Mouse (Mus musculus) neural tube, embryonic 13.5 days (tissue): ENCODE data around the gene Asphd2. TPM values are rescaled to one million over a fixed set of nuclear protein-coding genes. Genes with fewer than 3 reads are reported as not detected.
A peak's percentile ranks its signal among the peaks of the same experiment; 100 is the strongest.

Source experiments
- ATAC-seq: fragments of 200-750 bp; cut with Nextera tagmentation; 2 replicates; pipeline ENCODE4 v1.8.0; 2017; ENCODE audit warnings: low read depth, mild to moderate bottlenecking, moderate TSS enrichment, moderate library complexity
- H3K27ac ChIP-seq: fragments of 300-500 bp; sonication (generic); replicated peaks from 2 replicates; pipeline ENCODE4 v1.5.1; 2015; ENCODE audit warnings: moderate library complexity, mild to moderate bottlenecking, inconsistent platforms
- H3K27me3 ChIP-seq: fragments of 300-500 bp; sonication (generic); 2 replicates; pipeline ENCODE4 v1.6.1; 2015; ENCODE audit warnings: mild to moderate bottlenecking, inconsistent platforms
- H3K36me3 ChIP-seq: fragments of 300-500 bp; sonication (generic); 2 replicates; pipeline ENCODE4 v1.6.1; 2015; ENCODE audit warnings: mild to moderate bottlenecking, inconsistent platforms
- H3K4me1 ChIP-seq: fragments of 300-500 bp; sonication (generic); replicated peaks from 2 replicates; pipeline ENCODE4 v1.6.1; 2015; ENCODE audit warnings: inconsistent platforms
- H3K4me2 ChIP-seq: fragments of 300-500 bp; sonication (generic); 2 replicates; pipeline ENCODE4 v1.6.1; 2015; ENCODE audit warnings: inconsistent platforms, mild to moderate bottlenecking, moderate library complexity
- H3K4me3 ChIP-seq: fragments of 300-500 bp; sonication (generic); 2 replicates; pipeline ENCODE4 v1.5.1; 2015; ENCODE audit warnings: mild to moderate bottlenecking, inconsistent platforms
- H3K9ac ChIP-seq: fragments of 300-500 bp; sonication (generic); 2 replicates; pipeline ENCODE4 v1.6.1; 2015; ENCODE audit warnings: moderate library complexity, mild to moderate bottlenecking, inconsistent platforms
- H3K9me3 ChIP-seq: fragments of 300-500 bp; sonication (generic); 2 replicates; pipeline ENCODE4 v1.6.1; 2016; ENCODE audit warnings: inconsistent platforms
- WGBS: fragments of 180-500 bp; shearing (Covaris S2); methylation state at CpG from one replicate; pipeline ENCODE4 v1.1.7; 2015; 5-methylcytosine and 5-hydroxymethylcytosine counted together
- polyA plus RNA-seq: library from polyadenylated mRNA; unstranded; fragments of >200 nt; fragmentation: Nextera tagmentation; extraction: Ambion mirVana; gene quantifications from 2 replicates; pipeline ENCODE4 v1.2.1, GENCODE M21; 2015

Asphd2 gene
- polyA plus RNA-seq, 1 experiment from 2014 or later, result 69.6 TPM

DNA sequence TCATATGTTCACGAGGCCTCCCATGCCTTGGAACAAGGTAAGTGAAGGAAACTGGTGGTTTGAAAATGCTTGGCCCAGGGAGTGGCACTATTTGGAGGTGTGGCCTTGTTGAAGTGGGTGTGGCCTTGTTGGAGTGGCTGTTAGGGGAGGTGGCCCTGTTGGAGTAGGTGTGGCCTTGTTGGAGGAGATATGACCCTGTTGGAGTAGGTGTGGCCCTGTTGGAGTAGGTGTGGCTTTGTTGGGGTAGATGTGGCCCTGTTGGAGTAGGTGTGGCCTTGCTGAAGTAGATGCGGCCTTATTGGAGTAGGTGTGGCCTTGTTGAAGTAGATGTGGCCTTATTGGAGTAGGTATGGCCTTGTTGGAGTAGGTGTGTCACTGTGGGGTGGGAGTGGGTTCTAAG lies 8.7 kb downstream of the Asphd2 start:
- H3K9ac ChIP-seq, result no peak overlapping the region
- ATAC-seq, result no peak
- no peak overlapping the region for H3K4me3 ChIP-seq
- H3K9me3 ChIP-seq, result no peaks in the 10 kb centered on the region
- H3K27ac ChIP-seq, result no peak overlapping the region
- H3K4me1 ChIP-seq, result peaks cover 34% of the 10 kb centered on the region
- no peaks in the 10 kb centered on the region for H3K27me3 ChIP-seq
- no peak overlapping the region for H3K4me2 ChIP-seq
- WGBS, result 91% methylated on average over 2 of the region's 2 CpGs
- H3K36me3 ChIP-seq, result peaks cover 68% of the 10 kb centered on the region

DNA sequence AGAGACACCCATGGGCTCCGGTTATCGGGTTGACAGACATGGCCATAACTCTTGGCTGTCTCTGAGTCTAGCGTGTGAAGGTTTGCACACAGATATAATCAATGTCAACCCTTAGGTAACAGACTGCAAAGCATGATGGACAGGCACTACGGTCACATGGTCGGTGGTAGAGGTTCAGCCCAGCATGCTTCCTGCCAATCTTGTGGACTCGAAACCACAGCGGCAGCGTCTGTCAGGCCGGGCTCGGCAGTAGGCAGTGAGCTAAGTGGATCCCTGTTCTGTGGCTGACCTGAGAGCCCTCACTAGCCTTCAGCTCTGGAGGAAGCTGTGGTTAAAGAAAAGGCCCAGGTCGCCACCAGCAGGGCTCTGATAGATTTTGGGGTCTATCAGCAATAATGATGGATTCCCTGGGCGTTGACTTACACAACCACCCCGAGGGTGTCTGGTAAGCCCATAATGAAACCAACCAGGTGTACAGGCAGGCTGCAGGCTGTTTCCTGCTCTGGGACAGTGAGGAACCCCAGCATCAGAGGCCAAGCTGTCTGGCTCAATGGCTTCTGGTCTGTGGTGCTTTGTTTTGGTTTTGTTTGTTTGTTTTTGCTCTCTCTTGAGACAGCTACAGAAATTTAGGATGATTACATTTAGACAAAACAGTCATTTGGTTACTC lies 9.7 kb downstream of the Asphd2 start:
- H3K9me3 ChIP-seq, result no peaks in the 10 kb centered on the region
- 93% methylated on average over 13 of the region's 13 CpGs for WGBS

DNA sequence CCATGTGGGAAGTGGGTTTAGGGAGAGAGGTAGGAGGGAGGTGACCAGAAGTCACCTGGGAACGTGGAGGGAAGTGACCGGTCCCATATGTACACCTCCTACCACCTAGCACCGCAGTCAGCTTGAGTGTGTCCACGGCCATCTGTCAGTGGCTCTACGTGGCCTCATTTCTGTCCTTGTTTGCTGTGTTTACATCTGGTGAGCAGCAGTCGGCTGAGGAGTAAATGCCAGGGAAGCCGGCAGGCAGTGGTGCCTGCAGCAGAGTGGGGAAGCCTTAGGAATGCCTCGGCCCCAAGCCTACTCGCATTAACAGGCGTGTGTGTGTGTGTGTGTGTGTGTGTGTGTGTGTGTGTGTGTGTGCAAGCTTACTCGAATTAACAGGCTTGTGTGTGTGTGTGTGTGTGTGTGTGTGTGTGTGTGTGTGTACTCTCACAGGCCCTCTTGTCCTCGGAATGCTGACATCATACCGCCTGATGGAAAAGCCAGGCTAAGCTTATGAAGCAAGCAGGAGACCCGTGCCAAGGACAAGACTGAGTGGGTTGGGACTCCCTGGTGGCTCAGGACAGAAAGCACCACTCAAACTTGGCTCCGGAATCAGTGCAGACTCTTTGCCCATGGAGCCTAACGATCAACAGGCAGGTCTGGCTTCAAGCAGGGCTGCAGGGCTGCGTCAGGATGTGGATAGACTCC lies 11.9 kb downstream of the Asphd2 start:
- H3K4me3 ChIP-seq, result no peak overlapping the region
- H3K4me2 ChIP-seq, result no peak overlapping the region
- H3K9me3 ChIP-seq, result no peaks in the 10 kb centered on the region
- H3K4me1 ChIP-seq, result 0 out of 2 replicates have a peak, but pooled peaks cover 10% of the 10 kb centered on the region
- peaks cover 69% of the 10 kb centered on the region for H3K36me3 ChIP-seq
- ATAC-seq, result no peak
- no peak overlapping the region for H3K9ac ChIP-seq
- WGBS, result 70% methylated on average over 17 of the region's 17 CpGs
- no peaks in the 10 kb centered on the region for H3K27me3 ChIP-seq
- H3K27ac ChIP-seq, result peak overlapping the region; percentile 53; the same call in 1 of the 2 replicates

More for the DNA sequence above, 9.7 kb downstream of the Asphd2 start:
- Histone ChIP-seq H3K4me3 (no peak overlapping the region), H3K4me2 (no peak overlapping the region), H3K4me1 (peaks cover 25% of the 10 kb centered on the region), H3K27ac (no peak overlapping the region), H3K36me3 (peaks cover 63% of the 10 kb centered on the region), H3K9ac (no peak overlapping the region), H3K27me3 (no peaks in the 10 kb centered on the region)
- no peak for ATAC-seq

DNA sequence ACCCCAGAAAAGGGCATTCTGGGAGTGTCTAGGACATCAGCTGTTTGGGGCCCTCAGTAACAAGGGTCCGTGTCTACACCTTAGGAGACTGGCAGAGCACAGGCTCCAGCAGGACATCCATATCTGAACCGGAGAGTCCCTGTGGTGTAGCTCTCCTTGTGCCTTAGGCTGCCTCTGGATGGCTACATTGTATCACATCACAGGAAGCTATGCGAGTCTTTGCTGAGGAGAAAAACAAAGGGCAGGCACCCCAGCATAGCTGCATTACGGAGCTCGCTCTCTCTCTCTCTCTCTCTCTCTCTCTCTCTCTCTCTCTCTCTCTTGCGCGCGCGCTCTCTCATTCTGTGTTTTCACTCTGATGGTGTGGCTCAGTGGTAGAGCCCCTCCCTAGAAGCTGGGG lies 12.6 kb downstream of the Asphd2 start:
- no peak for ATAC-seq
- Histone ChIP-seq H3K4me1 (0 out of 2 replicates have a peak, but pooled peaks cover 10% of the 10 kb centered on the region), H3K36me3 (peaks cover 67% of the 10 kb centered on the region)

DNA sequence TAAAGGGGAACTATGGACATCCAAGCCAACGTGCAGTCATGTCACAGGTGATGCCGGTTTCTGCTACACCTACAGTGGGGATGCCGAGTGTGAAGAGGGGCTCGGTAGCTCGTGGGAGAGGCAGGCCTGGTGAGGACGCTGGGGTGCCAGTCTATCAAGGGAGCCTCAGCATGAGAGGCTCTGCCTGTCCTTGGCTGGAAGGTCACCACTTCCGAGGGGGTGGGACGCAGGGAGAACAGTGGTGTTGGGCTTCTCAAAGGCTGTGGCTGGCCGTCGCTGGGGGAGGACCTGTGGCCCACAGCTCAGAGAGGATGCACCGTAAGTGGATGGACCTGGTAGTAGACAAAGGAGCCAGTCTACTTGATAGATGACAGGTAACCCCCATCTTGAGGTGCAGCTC lies 13.5 kb downstream of the Asphd2 start:
- H3K36me3 ChIP-seq, result peaks cover 61% of the 10 kb centered on the region
- ATAC-seq, result no peak

More for the DNA sequence above, 12.6 kb downstream of the Asphd2 start:
- Histone ChIP-seq H3K27me3 (no peaks in the 10 kb centered on the region), H3K4me2 (no peak overlapping the region), H3K27ac (peak overlapping the region; percentile 53), H3K9ac (0 out of 2 replicates have a peak overlapping the region, but pooled peaks have one; percentile 23), H3K4me3 (no peak overlapping the region), H3K9me3 (no peaks in the 10 kb centered on the region)
- 55% methylated on average over 5 of the region's 9 CpGs for WGBS

DNA sequence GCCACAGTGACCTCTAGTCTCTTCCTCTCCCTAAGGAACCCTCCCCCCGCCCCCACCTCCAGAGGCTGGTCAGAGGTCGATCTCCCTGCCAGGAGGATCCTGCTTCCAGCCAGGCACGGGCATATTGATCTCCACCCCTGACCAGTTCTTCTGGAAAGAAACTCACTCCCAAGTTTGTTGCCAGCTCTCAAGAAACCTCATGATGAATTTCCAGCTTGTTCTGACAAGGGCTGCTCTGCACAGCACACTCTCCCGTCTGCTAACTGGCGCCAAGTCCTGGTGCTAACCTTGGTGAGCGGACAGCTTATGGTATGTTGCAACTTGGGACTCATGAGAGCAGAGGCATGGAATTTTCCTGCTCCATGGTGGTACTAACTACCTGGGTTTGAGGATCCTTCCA lies 15.9 kb downstream of the Asphd2 start:
- 0 out of 2 replicates have a peak, but pooled peaks cover 10% of the 10 kb centered on the region for H3K4me1 ChIP-seq
- no peak overlapping the region for H3K9ac ChIP-seq
- no peak for ATAC-seq
- 87% methylated on average over 6 of the region's 6 CpGs for WGBS
- H3K36me3 ChIP-seq, result peaks cover 62% of the 10 kb centered on the region
- no peak overlapping the region for H3K4me3 ChIP-seq
- no peak overlapping the region for H3K4me2 ChIP-seq
- H3K27ac ChIP-seq, result no peak overlapping the region
- H3K27me3 ChIP-seq, result no peaks in the 10 kb centered on the region
- no peaks in the 10 kb centered on the region for H3K9me3 ChIP-seq

More for the DNA sequence above, 13.5 kb downstream of the Asphd2 start:
- no peaks in the 10 kb centered on the region for H3K9me3 ChIP-seq
- no peak overlapping the region for H3K4me2 ChIP-seq
- no peak overlapping the region for H3K27ac ChIP-seq
- no peak overlapping the region for H3K4me3 ChIP-seq
- 86% methylated on average over 11 of the region's 11 CpGs for WGBS
- 0 out of 2 replicates have a peak, but pooled peaks cover 10% of the 10 kb centered on the region for H3K4me1 ChIP-seq
- no peaks in the 10 kb centered on the region for H3K27me3 ChIP-seq
- H3K9ac ChIP-seq, result no peak overlapping the region

DNA sequence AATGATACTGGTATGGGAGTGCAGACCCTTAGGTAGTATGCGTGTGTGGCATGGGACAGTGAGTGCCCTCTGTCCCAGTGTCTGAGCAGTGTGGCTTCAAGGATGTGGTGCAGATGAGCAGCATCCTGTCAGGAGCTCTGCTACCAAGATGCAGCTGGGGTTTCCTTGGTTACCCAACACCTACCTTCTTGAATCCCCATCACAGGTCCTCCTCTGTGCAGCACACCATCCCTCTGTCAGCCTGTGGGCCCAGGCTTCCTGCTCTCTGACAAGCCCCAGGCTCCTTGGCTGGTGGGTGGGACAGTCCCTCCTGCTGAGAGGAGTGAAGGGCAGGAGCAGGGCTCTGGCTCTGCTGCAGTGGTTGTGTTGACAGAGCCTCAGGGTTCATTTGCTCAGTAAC lies 17.3 kb downstream of the Asphd2 start:
- no peaks in the 10 kb centered on the region for H3K27me3 ChIP-seq
- H3K4me3 ChIP-seq, result no peak overlapping the region
- H3K9me3 ChIP-seq, result no peaks in the 10 kb centered on the region
- peaks cover 18% of the 10 kb centered on the region for H3K4me1 ChIP-seq
- no peak for ATAC-seq
- H3K36me3 ChIP-seq, result peaks cover 66% of the 10 kb centered on the region
- 88% methylated on average over 1 of the region's 1 CpGs for WGBS
- no peak overlapping the region for H3K27ac ChIP-seq
- H3K4me2 ChIP-seq, result no peak overlapping the region
- no peak overlapping the region for H3K9ac ChIP-seq

DNA sequence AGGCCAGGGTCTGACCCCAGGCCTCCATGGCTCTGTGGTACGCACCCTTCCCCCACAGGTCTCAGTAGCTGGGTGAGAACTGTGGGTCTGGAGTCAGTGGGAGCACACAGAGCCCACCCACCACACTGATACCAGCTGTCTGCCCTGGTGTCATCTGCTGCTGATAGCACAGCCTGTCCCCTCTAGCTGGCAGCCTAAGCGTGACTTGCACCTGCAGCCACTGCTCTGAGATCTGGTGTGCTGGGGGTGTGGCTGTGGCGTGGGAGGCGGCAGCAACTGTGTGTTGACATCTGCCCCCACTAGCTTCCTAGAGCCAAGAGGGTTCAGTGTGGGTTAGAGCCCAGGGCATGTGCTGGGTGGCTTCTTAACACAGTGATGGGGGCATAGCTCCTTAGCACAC lies 18.6 kb downstream of the Asphd2 start:
- no peak for ATAC-seq
- WGBS, result 81% methylated on average over 4 of the region's 4 CpGs
- Histone ChIP-seq H3K4me2 (no peak overlapping the region), H3K4me3 (no peak overlapping the region), H3K4me1 (peaks cover 22% of the 10 kb centered on the region), H3K36me3 (peaks cover 66% of the 10 kb centered on the region), H3K27me3 (no peaks in the 10 kb centered on the region), H3K27ac (no peak overlapping the region), H3K9ac (no peak overlapping the region), H3K9me3 (no peaks in the 10 kb centered on the region)

DNA sequence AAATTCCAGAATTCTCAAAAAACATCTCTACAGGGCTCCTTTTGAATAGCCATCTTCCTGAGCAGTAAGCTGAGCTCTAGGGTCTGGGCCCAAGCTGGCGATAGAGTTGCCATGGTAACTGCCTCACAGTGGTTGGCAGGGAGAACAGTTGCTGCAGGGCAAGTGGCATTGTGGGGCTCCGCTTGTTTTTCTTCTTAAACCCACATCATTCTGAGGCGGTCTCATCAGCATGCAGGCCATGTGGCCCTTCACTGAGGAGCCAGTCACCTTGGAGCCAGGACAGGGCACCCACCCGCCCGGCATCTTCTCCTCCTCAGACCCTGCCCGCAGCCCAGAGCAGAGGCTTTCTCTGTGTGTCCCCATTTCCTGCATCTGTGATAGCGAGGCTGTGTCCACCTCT lies 22.7 kb downstream of the Asphd2 start:
- H3K4me2 ChIP-seq, result peak overlapping the region; percentile 22; the same call in 1 of the 2 replicates
- peak overlapping the region; percentile 58 for H3K9ac ChIP-seq
- 14% methylated on average over 7 of the region's 7 CpGs for WGBS
- peaks cover 50% of the 10 kb centered on the region for H3K4me1 ChIP-seq
- H3K27ac ChIP-seq, result peak overlapping the region; percentile 90
- H3K36me3 ChIP-seq, result peaks cover 58% of the 10 kb centered on the region
- ATAC-seq, result peak; percentile 88
- H3K27me3 ChIP-seq, result no peaks in the 10 kb centered on the region
- no peak overlapping the region for H3K4me3 ChIP-seq
- H3K9me3 ChIP-seq, result no peaks in the 10 kb centered on the region

DNA sequence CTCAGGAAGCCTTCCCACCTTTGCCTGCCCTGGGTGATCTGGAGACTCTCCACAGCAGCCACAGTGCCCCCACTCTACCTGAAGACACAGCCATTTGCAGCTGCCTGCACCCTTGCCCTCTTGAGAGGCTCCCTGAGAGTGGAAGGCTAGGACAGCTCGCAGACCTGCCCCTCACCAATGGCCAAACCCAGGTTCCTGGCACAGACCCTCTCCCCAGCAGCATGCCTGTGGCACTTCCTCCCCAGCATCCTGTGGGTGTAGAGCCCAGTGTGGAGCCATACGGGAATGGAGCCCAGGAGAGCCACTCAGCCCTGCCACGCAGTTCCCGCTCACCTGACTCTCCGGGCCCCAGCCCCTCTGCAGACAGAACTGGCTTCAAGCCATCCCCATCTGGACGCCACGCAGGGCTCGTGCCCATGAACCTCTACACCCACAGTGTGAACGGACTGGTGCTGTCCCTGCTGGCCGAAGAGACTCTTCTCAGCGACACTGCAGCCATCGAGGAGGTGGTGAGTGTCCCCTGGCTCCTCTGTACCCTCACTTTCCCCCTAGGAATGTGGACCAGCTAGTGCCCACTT lies 24.3 kb downstream of the Asphd2 start:
- Histone ChIP-seq H3K4me3 (no peak overlapping the region), H3K4me1 (peaks cover 50% of the 10 kb centered on the region), H3K9me3 (no peaks in the 10 kb centered on the region), H3K9ac (peak overlapping the region; percentile 31; the same call in 1 of the 2 replicates), H3K4me2 (no peak overlapping the region), H3K36me3 (peaks cover 60% of the 10 kb centered on the region), H3K27ac (peak overlapping the region; percentile 90), H3K27me3 (no peaks in the 10 kb centered on the region)
- ATAC-seq, result no peak
- 85% methylated on average over 12 of the region's 12 CpGs for WGBS

DNA sequence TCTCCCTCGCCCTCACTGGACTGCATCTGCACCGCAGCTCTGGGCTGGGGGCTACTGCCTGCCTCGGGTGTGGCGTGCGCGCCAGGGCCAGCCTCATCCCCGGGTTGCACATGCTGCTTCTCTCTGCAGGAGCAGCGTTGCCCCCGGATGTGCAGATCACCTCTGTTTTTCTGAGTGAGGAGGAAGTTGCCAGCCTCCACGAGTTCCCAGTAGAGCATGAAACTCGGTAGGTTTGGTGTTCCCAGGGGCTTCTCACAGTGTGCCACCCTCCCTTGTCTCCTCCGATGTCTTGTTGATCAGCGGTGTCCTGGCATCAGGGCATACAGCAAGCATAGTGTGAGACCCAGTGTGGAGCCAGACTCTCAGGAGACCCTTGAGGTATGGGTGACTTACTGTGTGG lies 25.3 kb downstream of the Asphd2 start:
- 79% methylated on average over 13 of the region's 13 CpGs for WGBS

DNA sequence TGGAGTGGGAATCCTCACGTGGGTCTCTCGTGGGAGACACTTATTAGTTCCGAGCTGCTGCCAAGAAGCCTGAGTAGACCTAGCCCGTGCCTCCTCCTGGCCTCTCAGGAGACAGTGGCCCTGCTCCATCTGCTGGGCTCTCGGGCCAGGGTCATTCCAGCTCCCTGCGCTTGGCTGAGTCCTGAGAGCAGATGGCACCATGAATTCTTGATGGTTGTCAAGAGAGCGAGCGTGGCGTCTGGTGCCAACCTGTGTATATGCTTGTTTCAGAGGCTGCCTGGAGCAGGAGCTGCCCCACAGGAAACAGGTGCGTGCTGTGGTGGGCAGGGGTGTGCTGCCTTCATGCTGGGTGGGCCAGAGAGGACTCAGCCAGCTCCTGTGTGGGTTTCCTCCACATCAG lies 26.0 kb downstream of the Asphd2 start:
- no peak overlapping the region for H3K4me3 ChIP-seq
- H3K4me2 ChIP-seq, result no peak overlapping the region
- no peaks in the 10 kb centered on the region for H3K9me3 ChIP-seq
- no peaks in the 10 kb centered on the region for H3K27me3 ChIP-seq
- 51% methylated on average over 10 of the region's 10 CpGs for WGBS
- H3K27ac ChIP-seq, result 0 out of 2 replicates have a peak overlapping the region, but pooled peaks have one; percentile 3
- no peak for ATAC-seq
- peaks cover 61% of the 10 kb centered on the region for H3K36me3 ChIP-seq
- H3K9ac ChIP-seq, result no peak overlapping the region
- H3K4me1 ChIP-seq, result peaks cover 50% of the 10 kb centered on the region

More for the DNA sequence above, 25.3 kb downstream of the Asphd2 start:
- peaks cover 60% of the 10 kb centered on the region for H3K36me3 ChIP-seq
- no peak overlapping the region for H3K4me2 ChIP-seq
- H3K4me3 ChIP-seq, result no peak overlapping the region
- no peaks in the 10 kb centered on the region for H3K27me3 ChIP-seq
- ATAC-seq, result no peak
- H3K4me1 ChIP-seq, result peaks cover 50% of the 10 kb centered on the region
- 0 out of 2 replicates have a peak overlapping the region, but pooled peaks have one; percentile 90 for H3K27ac ChIP-seq
- H3K9me3 ChIP-seq, result no peaks in the 10 kb centered on the region
- H3K9ac ChIP-seq, result peak overlapping the region; percentile 9; the same call in 1 of the 2 replicates
